Mouse (Mus musculus) effector memory CD4-positive, alpha-beta T cell, adult 7 months (primary cell): ENCODE data around the gene Pcnx3. TPM values are rescaled to one million over a fixed set of nuclear protein-coding genes. Genes with fewer than 3 reads are reported as not detected.

Source experiments
- polyA plus RNA-seq: library from polyadenylated mRNA; unstranded; fragments of 100-300 nt; shearing (Covaris generic); gene quantifications from one replicate; pipeline ENCODE4 v1.2.1, GENCODE M21; 2017

Pcnx3 gene
- polyA plus RNA-seq = 38.2 TPM

DNA sequence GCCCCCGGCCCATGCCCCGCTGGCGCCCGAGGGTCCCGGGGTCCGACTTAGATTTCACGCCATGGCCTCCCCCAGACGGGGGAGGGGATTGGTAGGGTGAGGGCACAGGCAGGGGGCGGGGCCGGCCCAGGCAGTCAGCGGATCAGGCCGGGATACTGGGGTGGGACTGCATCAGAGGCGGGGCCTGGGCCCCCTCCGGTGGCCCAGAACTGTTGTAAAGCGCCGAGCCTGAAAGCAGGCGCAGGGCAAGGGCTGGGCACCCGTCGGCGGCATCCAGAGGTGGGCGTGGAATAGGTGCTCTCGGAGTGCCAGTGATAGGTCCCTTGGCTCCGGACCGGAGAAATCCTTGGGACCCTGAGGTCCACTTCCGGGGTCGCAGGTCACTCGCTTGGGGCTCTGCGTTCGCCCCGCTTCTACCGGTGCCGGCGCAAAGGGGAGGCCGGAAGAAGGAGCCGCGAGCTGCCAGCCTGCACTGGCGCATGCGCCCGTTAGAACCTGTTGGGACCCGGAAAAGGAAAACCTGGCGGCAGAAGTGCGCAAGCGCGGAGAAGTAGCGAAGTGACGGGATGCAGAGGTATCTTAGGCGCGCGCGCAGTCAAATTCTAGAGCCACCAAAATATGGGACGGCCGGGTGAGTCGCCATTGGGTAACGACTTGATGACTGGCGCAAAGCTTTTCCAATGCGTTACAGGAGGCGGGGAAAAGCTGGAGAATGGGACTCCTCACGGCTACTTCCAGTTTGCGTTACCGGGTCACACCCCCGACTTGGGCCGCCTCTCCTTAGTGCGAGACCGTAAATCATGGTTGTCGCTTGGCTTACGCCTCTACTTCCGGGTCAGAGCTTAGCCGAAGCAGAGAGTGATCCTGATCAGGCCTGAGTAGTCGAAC is at the start of gene Pcnx3, which contains the start of gene Map3k11:
Pcnx3 (minus strand) TSS at position 709 of the 888 bp plus-strand sequence.
Map3k11 (plus strand) TSS at position 543 of the 888 bp plus-strand sequence.

DNA sequence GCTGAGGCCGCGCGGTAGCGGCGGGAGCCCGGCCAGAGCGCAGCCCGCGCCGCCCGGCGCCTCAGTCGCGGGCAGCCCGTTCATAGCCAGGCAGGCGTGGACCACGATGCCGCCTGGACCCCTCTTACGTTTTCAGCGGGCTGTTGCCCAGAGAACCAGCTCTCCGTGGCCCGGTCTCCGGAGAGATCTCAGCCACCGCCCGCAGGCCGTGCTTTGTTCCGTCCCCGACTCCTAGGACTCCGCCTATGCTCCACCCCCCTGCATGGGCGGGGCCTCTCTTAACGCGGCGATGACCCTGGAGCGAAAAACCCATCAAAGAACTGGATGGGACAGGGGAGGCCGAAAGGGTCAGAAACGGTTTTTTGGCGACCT is 40.7 kb upstream of the Pcnx3 start, which contains the start of gene Fam89b:
Fam89b (minus strand) TSS at position 210 of the 372 bp plus-strand sequence.

DNA sequence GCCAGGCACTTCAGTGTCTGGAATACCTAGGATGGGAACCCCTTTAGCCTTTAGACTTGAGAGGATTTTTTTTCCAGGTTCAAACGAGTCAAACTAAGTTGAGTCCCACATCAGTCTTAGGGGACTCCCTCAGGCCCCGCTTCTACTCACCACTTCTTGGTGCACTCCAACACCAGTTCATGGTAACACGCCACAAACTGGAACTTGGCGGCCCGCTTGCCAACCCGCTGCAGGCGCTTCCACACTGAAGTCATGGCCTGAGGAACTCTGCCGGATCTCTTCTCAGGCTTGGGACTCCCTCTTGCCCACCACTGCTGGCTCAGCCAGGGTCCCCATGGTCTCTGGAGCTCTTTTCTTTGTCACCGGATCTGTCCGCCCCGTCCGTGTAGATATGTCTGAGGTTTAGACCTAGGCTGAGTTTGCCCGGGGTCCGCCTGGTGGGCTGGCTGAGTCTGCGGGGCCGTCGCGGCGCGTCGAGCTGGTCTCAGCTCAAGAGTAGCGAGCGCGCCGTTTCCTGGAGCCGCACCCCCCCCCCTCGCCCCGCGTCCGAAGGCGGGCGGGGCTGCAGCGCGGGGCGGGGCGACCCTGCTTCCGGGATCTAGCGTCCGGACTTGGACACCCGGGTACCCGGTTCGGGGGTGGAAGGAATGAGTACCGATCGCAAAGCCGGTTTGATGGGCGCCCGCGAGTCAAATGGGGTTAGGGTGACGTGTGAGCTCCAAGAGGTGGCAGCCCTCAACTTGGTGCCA is 37.2 kb upstream of the Pcnx3 start, which contains the start of gene Ehbp1l1:
Ehbp1l1 (minus strand) TSS at position 551 of the 749 bp plus-strand sequence.

DNA sequence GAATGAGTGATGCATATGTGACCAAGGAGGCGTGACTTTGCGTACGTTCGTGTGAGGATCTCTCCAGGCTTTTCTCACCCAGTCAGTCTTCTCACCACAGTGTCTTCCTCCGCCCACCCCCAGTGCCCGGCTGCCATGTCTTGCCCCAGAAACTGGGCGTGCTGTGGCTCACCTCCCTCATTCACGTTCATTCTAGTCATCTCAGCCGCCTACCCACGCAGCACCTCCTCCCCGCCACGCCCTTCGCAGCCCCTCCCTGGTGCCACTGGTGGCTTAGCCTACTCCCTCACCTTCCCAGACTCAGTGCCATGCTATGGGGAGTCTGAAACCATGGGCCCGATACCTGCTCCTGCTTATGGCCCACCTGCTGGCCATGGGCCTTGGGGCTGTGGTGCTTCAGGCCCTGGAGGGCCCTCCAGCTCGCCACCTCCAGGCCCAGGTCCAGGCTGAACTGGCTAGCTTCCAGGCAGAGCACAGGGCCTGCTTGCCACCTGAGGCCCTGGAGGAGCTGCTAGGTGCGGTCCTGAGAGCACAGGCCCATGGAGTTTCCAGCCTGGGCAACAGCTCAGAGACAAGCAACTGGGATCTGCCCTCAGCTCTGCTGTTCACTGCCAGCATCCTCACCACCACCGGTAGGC is 15.6 kb upstream of the Pcnx3 start, which contains the start of gene Kcnk7:
Kcnk7 (plus strand) TSS at position 205 of the 638 bp plus-strand sequence.

DNA sequence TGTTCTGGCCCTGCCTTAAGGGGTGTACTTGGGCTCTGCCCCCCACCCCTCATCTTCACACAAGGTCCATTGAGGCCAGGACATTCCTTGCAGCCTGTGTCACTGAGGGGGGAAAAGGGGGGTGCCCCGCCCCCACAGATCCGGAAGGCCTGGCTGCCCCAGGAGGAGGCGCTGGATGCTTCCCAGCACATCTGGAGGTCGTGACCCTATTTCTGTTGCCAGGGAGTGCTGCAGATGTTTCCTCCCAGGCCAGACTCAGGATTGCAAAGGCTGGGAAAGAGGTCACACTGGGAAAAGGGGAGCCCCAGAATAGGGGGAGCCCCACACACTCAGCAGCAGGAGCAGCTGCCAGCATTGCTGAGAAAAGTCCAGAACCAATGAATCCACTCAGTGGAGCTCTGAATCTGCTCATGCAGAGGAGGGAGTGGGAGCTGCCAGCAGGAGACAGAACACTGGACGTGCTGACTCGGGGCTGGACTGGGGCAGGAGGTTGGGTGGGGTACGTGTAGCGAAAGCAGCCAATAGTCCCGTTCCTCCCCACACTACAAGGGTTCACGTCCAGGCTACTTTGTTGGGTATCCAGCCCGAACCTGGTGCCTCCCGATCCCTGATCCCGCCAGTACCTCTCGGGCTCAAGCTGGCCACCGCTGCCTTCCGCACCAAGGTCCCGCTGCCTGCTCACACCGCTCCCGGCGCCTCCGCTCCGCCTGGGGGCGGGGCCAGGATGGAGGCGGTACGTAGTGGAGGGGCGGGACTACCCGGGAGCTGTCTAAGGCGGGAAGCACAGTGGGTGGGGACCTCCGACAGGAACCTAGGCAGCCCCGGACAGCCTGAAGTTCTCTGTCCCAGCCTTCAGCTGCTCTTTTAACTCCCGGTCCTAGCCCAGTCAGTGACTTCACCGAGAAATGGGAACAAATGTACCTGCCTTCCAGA is 25.5 kb downstream of the Pcnx3 start, which contains the start of gene Sipa1:
Sipa1 (minus strand) TSS at position 727 of the 933 bp plus-strand sequence.

DNA sequence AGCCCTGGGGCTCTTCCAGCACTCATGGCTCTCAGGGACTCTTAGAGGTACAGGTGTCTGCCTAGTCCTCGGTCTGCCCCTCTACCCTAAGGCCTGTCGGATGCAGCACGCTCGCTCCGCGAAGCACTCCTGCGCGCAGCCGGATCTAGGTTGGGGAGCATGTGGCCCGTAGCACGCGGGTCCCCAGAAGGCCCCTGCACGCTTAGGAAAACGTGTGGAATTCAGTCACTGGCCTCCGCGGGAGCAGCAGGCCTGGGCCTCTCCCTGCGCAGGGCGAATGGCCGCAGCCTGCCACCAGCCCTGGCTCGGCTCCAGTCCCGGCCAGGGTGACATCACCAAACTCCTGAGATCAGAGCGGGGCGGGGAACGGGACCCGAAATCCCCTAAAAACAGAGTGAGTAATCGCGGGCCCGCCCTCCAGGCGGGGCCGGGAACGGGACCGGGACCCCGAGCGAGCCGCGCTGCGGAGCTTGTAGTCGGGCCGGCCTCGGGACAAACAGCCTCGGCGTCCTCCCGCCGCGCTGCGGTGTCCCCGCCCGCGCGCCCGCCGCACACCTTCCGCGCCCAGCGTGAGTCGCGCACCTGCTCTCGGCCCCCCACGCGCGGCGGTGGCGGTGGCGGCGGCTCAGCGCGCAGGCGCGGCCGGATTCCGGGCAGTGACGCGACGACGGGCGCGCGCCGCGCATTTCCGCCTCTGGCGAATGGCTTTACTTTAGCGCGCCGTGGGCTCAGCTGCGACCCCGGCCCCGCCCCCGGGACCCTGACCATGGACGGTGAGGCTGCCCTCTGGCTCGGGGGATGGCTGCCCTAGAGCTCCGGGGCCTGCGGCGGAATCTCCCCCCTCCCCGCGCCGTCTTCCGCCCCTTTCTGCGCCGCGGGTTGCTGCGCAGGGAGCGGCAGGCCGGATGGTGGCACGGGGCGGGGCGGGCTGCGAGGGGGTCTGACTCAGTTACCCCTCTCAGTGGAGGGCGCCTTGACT is 51.4 kb downstream of the Pcnx3 start, which contains the start of gene Rela:
Rela (plus strand) TSS at position 415 of the 979 bp plus-strand sequence.

Other genes with a start within 250 kb of the Pcnx3 start
- gene Fosl1, start 241.4 kb downstream of the Pcnx3 start, polyA plus RNA-seq = not detected
- gene Ccdc85b, start 231.0 kb downstream of the Pcnx3 start, polyA plus RNA-seq = 5.7 TPM
- gene Fibp, start 228.3 kb downstream of the Pcnx3 start, polyA plus RNA-seq = 59.4 TPM
- gene Ctsw, start 220.4 kb downstream of the Pcnx3 start, polyA plus RNA-seq = 473 TPM
- 2.7 TPM for gene Efemp2, start 215.0 kb downstream of the Pcnx3 start, polyA plus RNA-seq
- 18.9 TPM for gene Mus81, start 200.5 kb downstream of the Pcnx3 start, polyA plus RNA-seq
- 2,966 TPM for gene Cfl1, start 198.5 kb downstream of the Pcnx3 start, polyA plus RNA-seq
- gene 1700020D05Rik, start 185.1 kb downstream of the Pcnx3 start, polyA plus RNA-seq = 0.38 TPM
- gene Snx32, start 178.4 kb downstream of the Pcnx3 start, polyA plus RNA-seq = 3.2 TPM
- 0.17 TPM for gene Ovol1, start 128.3 kb downstream of the Pcnx3 start, polyA plus RNA-seq
- 9.9 TPM for gene Ap5b1, start 120.9 kb downstream of the Pcnx3 start, polyA plus RNA-seq
- 106 TPM for gene Rnaseh2c, start 87.0 kb downstream of the Pcnx3 start, polyA plus RNA-seq
- gene Kat5, start 78.7 kb downstream of the Pcnx3 start, polyA plus RNA-seq = 87.0 TPM
- gene Rela, start 51.4 kb downstream of the Pcnx3 start, polyA plus RNA-seq = 333 TPM
- gene Sipa1, start 25.2 kb downstream of the Pcnx3 start, polyA plus RNA-seq = 216 TPM
- 60.9 TPM for gene Map3k11, start 166 bp downstream of the Pcnx3 start, polyA plus RNA-seq
- 5.8 TPM for gene Kcnk7, start 15.5 kb upstream of the Pcnx3 start, polyA plus RNA-seq
- gene Ehbp1l1, start 37.4 kb upstream of the Pcnx3 start, polyA plus RNA-seq = 53.7 TPM
- 83.2 TPM for gene Fam89b, start 40.7 kb upstream of the Pcnx3 start, polyA plus RNA-seq
- gene Ltbp3, start 52.0 kb upstream of the Pcnx3 start, polyA plus RNA-seq = 0.33 TPM
- gene Scyl1, start 82.5 kb upstream of the Pcnx3 start, polyA plus RNA-seq = 62.6 TPM
- 120 TPM for gene Frmd8, start 186.4 kb upstream of the Pcnx3 start, polyA plus RNA-seq
- gene Slc25a45, start 188.9 kb upstream of the Pcnx3 start, polyA plus RNA-seq = 21.1 TPM
- 0.30 TPM for gene Tigd3, start 205.2 kb upstream of the Pcnx3 start, polyA plus RNA-seq
- gene Dpf2, start 224.1 kb upstream of the Pcnx3 start, polyA plus RNA-seq = 126 TPM
- 0.29 TPM for gene Cdc42ep2, start 235.9 kb upstream of the Pcnx3 start, polyA plus RNA-seq